Mouse (Mus musculus) inflammation-experienced regulatory T-cells, adult 6 months (primary cell): Measurements from ENCODE around the gene Olfr1370. TPM values are rescaled to one million over a fixed set of nuclear protein-coding genes. Genes with fewer than 3 reads are reported as not detected.
"Not testable (repeated sequence)": the region's sequence is repeated elsewhere in the genome, so short reads cannot be mapped to it uniquely, and the experiment has no call there.

Experiments used
- ATAC-seq: one replicate; pipeline ENCODE4 v1.8.0; 2017
- polyA plus RNA-seq, 3 experiments: library from polyadenylated mRNA; unstranded; fragments of 100-300 nt; shearing (Covaris generic); gene quantifications; one replicate each; pipeline ENCODE4 v1.2.1; 2017

Gene Olfr1370
- polyA plus RNA-seq, result under 1 TPM in 1 of 3 experiments, not detected in 2; 0.26 TPM

GRCm38 (mm10) chr13:21074847-21075246, at the start of gene Olfr1370:
Gene Olfr1370, minus strand, starts transcription at chr13:21074947.
- no peak for ATAC-seq

- no peak for ATAC-seq
Observed at GRCm38 (mm10) chr13:21114121-21114520, 39.4 kb upstream of the Olfr1370 start.

GRCm38 (mm10) chr13:21111183-21111582, 36.4 kb upstream of the Olfr1370 start, which contains the start of gene Olfr1369-ps1:
Gene Olfr1369-ps1, plus strand, starts transcription at chr13:21111483.
- ATAC-seq, result not testable (repeated sequence)

GRCm38 (mm10) chr13:21110441-21110840, 35.7 kb upstream of the Olfr1370 start:
- no peak for ATAC-seq

GRCm38 (mm10) chr13:21109759-21110158, 35.0 kb upstream of the Olfr1370 start:
- no peak for ATAC-seq

- no peak for ATAC-seq
Observed at GRCm38 (mm10) chr13:21082686-21083085, 7.9 kb upstream of the Olfr1370 start.

- ATAC-seq, result no peak
Observed at GRCm38 (mm10) chr13:21066021-21066420, 8.7 kb downstream of the Olfr1370 start.

GRCm38 (mm10) chr13:21050118-21050517, 24.6 kb downstream of the Olfr1370 start:
- ATAC-seq, result no peak

GRCm38 (mm10) chr13:21040589-21041199, 34.1 kb downstream of the Olfr1370 start:
- ATAC-seq, result no peak

- ATAC-seq, result no peak
Observed at GRCm38 (mm10) chr13:21035981-21036380, 38.8 kb downstream of the Olfr1370 start.

GRCm38 (mm10) chr13:21035011-21035410, 39.7 kb downstream of the Olfr1370 start:
- no peak for ATAC-seq

GRCm38 (mm10) chr13:21033176-21033575, 41.6 kb downstream of the Olfr1370 start:
- no peak for ATAC-seq

GRCm38 (mm10) chr13:21024831-21025230, 49.9 kb downstream of the Olfr1370 start:
- ATAC-seq, result no peak

Other genes with a start within 250 kb of the Olfr1370 start
- under 1 TPM in 2 of 3 experiments, not detected in 1; 0.13 to 0.27 TPM for gene Olfr1369-ps1, start 36.5 kb upstream of the Olfr1370 start, polyA plus RNA-seq
- gene Olfr263, start 54.7 kb upstream of the Olfr1370 start, polyA plus RNA-seq, result not detected
- not detected for gene Olfr1368, start 70.9 kb upstream of the Olfr1370 start, polyA plus RNA-seq
- 10 to 100 TPM; 16.0 to 17.3 (median 16.3) TPM for gene Trim27, start 104.5 kb upstream of the Olfr1370 start, polyA plus RNA-seq
- gene Gpx5, start 217.8 kb upstream of the Olfr1370 start, polyA plus RNA-seq, result not detected
- not detected for gene Gpx6, start 237.2 kb upstream of the Olfr1370 start, polyA plus RNA-seq